In the genomic region with DNA sequence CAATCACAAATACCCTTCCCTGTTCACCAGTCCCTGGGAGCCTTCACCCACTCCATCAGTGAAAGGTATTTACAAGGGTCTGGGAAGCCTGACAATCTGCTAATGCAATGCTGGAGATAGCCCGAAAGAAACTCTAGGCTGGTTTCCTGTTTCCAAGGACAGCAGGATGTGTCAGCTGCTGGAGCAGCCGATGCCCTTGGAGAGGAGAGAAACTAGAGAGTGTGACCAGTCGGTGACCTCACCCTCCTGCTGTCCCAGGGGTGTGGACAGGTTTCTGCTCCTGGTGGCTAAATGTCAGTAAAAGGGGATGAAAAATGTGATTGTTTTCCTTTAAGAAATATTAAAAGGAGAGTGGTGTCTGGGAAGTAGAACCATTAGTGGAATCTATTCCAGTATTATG, we compare ENCODE assay signal across 16 mouse cellular contexts. TPM values are rescaled to one million over a fixed set of nuclear protein-coding genes. Genes with fewer than 3 reads are reported as not detected.
DNase-seq lines count a peak whose midpoint lies in the region; ATAC-seq lines count a peak whose summit lies in the region.
"Had no signal": no experiment of that assay in that cellular context is flagged by ENCODE, and none has a peak within 500 bp of the region (broad histone marks: within the 10 kb centered on the region; RNA-seq: fewer than 3 reads in every experiment).

No protein-coding gene starts in this region.

- no peaks in the 10 kb centered on the region for H3K36me3 ChIP-seq in hindbrain, embryonic 10.5 days
- H3K36me3 ChIP-seq in hindbrain, embryonic 13.5 days, result no peaks in the 10 kb centered on the region
- H3K36me3 ChIP-seq in midbrain, embryonic 10.5 days, result no peaks in the 10 kb centered on the region
- no peaks in the 10 kb centered on the region for H3K36me3 ChIP-seq in midbrain, embryonic 16.5 days (ENCODE audit: control insufficient read depth, insufficient read depth, low read length)
- no peaks in the 10 kb centered on the region for H3K36me3 ChIP-seq in neural tube, embryonic 13.5 days
- H3K36me3 ChIP-seq: embryonic facial prominence, embryonic 12.5 days; G1E; limb, embryonic 15.5 days; stomach, embryonic 15.5 days had no signal

- no peak overlapping the region for H3K4me3 ChIP-seq in hindbrain, embryonic 10.5 days
- no peak overlapping the region for H3K4me3 ChIP-seq in hindbrain, embryonic 13.5 days
- no peak overlapping the region for H3K4me3 ChIP-seq in midbrain, embryonic 10.5 days
- no peak overlapping the region for H3K4me3 ChIP-seq in midbrain, embryonic 16.5 days (ENCODE audit: low read depth, low read length)
- no peak overlapping the region for H3K4me3 ChIP-seq in neural tube, embryonic 13.5 days
- H3K4me3 ChIP-seq: embryonic facial prominence, embryonic 12.5 days; limb, embryonic 15.5 days; stomach, embryonic 15.5 days had no signal

- peak overlapping the region; percentile 62; the same call in 1 of the 2 replicates for H3K27ac ChIP-seq in hindbrain, embryonic 10.5 days
- H3K27ac ChIP-seq in hindbrain, embryonic 13.5 days, result no peak overlapping the region
- 0 out of 2 replicates have a peak overlapping the region, but pooled peaks have one; percentile 23 for H3K27ac ChIP-seq in midbrain, embryonic 10.5 days (replicated peaks)
- H3K27ac ChIP-seq in midbrain, embryonic 16.5 days (ENCODE audit: low read length), result no peak overlapping the region
- H3K27ac ChIP-seq in neural tube, embryonic 13.5 days (replicated peaks), result peak overlapping the region; percentile 42; the same call in 1 of the 2 replicates
- H3K27ac ChIP-seq: embryonic facial prominence, embryonic 12.5 days; stomach, embryonic 15.5 days had no signal

- H3K4me2 ChIP-seq in hindbrain, embryonic 13.5 days, result no peak overlapping the region
- H3K4me2 ChIP-seq in midbrain, embryonic 16.5 days (ENCODE audit: low read length), result no peak overlapping the region
- no peak overlapping the region for H3K4me2 ChIP-seq in neural tube, embryonic 13.5 days
- H3K4me2 ChIP-seq: embryonic facial prominence, embryonic 12.5 days; limb, embryonic 15.5 days; stomach, embryonic 15.5 days had no signal

- ATAC-seq in hindbrain, embryonic 13.5 days (ENCODE audit: low FRiP score), result no peak
- no peak for ATAC-seq in midbrain, embryonic 16.5 days
- no peak for ATAC-seq in neural tube, embryonic 13.5 days (ENCODE audit: low read depth)
- ATAC-seq: forebrain, postnatal 0 days had no signal

- H3K9ac ChIP-seq in hindbrain, embryonic 13.5 days, result no peak overlapping the region
- H3K9ac ChIP-seq in midbrain, embryonic 16.5 days (ENCODE audit: low read depth, low read length), result no peak overlapping the region
- H3K9ac ChIP-seq in neural tube, embryonic 13.5 days, result no peak overlapping the region
- H3K9ac ChIP-seq: embryonic facial prominence, embryonic 12.5 days; forebrain, postnatal 0 days; limb, embryonic 15.5 days; stomach, embryonic 15.5 days had no signal

- WGBS in hindbrain, embryonic 10.5 days, result 39% methylated on average over 3 of the region's 3 CpGs
- WGBS in hindbrain, embryonic 13.5 days, result 36% methylated on average over 3 of the region's 3 CpGs
- 67% methylated on average over 3 of the region's 3 CpGs for WGBS in midbrain, embryonic 10.5 days
- 75% methylated on average over 3 of the region's 3 CpGs for WGBS in midbrain, embryonic 16.5 days
- 33% methylated on average over 3 of the region's 3 CpGs for WGBS in neural tube, embryonic 13.5 days

- H3K9me3 ChIP-seq in hindbrain, embryonic 10.5 days, result no peaks in the 10 kb centered on the region
- no peaks in the 10 kb centered on the region for H3K9me3 ChIP-seq in hindbrain, embryonic 13.5 days
- no peaks in the 10 kb centered on the region for H3K9me3 ChIP-seq in midbrain, embryonic 10.5 days (replicated peaks)
- no peaks in the 10 kb centered on the region for H3K9me3 ChIP-seq in midbrain, embryonic 16.5 days (replicated peaks; ENCODE audit: control insufficient read depth, low read length, poor library complexity, severe bottlenecking)
- H3K9me3 ChIP-seq in neural tube, embryonic 13.5 days, result no peaks in the 10 kb centered on the region
- H3K9me3 ChIP-seq: embryonic facial prominence, embryonic 12.5 days; limb, embryonic 15.5 days; stomach, embryonic 15.5 days had no signal

- peak; percentile 11 for DNase-seq in hindbrain, embryonic 10.5 days (ENCODE audit: low spot score)
- DNase-seq in midbrain, embryonic 10.5 days (ENCODE audit: low spot score), result no peak
- peak; percentile 52 for DNase-seq in adrenal gland, adult 8-10 months
- no peak for DNase-seq in right cerebral cortex, postnatal 4 days
- DNase-seq: cerebellum, adult 11-12 months; forebrain, postnatal 0 days; layer of hippocampus, postnatal 36 days; right cerebral cortex, postnatal 14 days had no signal

- peaks cover 15% of the 10 kb centered on the region for H3K4me1 ChIP-seq in hindbrain, embryonic 10.5 days (replicated peaks)
- H3K4me1 ChIP-seq in hindbrain, embryonic 13.5 days (replicated peaks), result peaks cover 14% of the 10 kb centered on the region
- H3K4me1 ChIP-seq in midbrain, embryonic 10.5 days, result peaks cover 13% of the 10 kb centered on the region
- H3K4me1 ChIP-seq in midbrain, embryonic 16.5 days (ENCODE audit: control insufficient read depth, insufficient read depth, low read length), result peaks cover 11% of the 10 kb centered on the region
- peaks cover 20% of the 10 kb centered on the region for H3K4me1 ChIP-seq in neural tube, embryonic 13.5 days (replicated peaks)

- no peaks in the 10 kb centered on the region for H3K27me3 ChIP-seq in hindbrain, embryonic 10.5 days (ENCODE audit: insufficient read depth, poor library complexity, severe bottlenecking)
- no peaks in the 10 kb centered on the region for H3K27me3 ChIP-seq in hindbrain, embryonic 13.5 days
- H3K27me3 ChIP-seq in midbrain, embryonic 10.5 days (ENCODE audit: low read depth, poor library complexity, severe bottlenecking), result no peaks in the 10 kb centered on the region
- H3K27me3 ChIP-seq in midbrain, embryonic 16.5 days (ENCODE audit: control insufficient read depth, insufficient read depth, low read depth, low read length), result no peaks in the 10 kb centered on the region
- H3K27me3 ChIP-seq in neural tube, embryonic 13.5 days, result no peaks in the 10 kb centered on the region
- H3K27me3 ChIP-seq: embryonic facial prominence, embryonic 12.5 days; limb, embryonic 15.5 days; stomach, embryonic 15.5 days had no signal

RNA-seq across cellular contexts. Expression of a gene that starts 28.4 kb away (rescaled TPM):
- polyA plus RNA-seq in hindbrain, embryonic 10.5 days (2016; fragmentation: Nextera tagmentation; extraction: Ambion mirVana), result 22.3 and 24.7 TPM in 2 replicates
- 70.1 and 75.7 TPM in 2 replicates for polyA plus RNA-seq in hindbrain, embryonic 13.5 days (2015; fragmentation: Nextera tagmentation; extraction: Ambion mirVana)
- polyA plus RNA-seq in midbrain, embryonic 10.5 days (2016; fragmentation: Nextera tagmentation; extraction: Ambion mirVana), result 24.0 and 26.5 TPM in 2 replicates
- 151 and 166 TPM in 2 replicates for polyA plus RNA-seq in midbrain, embryonic 16.5 days (2015; fragmentation: Nextera tagmentation; extraction: Ambion mirVana)
- 1 to 10 TPM; 3.1 to 4.1 (median 3.3) TPM for total RNA-seq in adrenal gland, adult 8-10 months (2022)
- 78.4 and 83.1 TPM in 2 replicates for polyA plus RNA-seq in neural tube, embryonic 13.5 days (2015; fragmentation: Nextera tagmentation; extraction: Ambion mirVana)
- total RNA-seq: megakaryocyte, adult 5-6 weeks had no signal
- polyA plus RNA-seq: G1E had no signal

Comparison
In these comparisons a context has a peak if more than half of its experiments do, and no peak if none do; other contexts are left out.
1. H3K27ac ChIP-seq: peak in hindbrain, embryonic 10.5 days (single experiment), midbrain, embryonic 10.5 days (single experiment) and neural tube, embryonic 13.5 days (single experiment); none in hindbrain, embryonic 13.5 days (single experiment) and midbrain, embryonic 16.5 days (single experiment).
2. DNase-seq: peak in hindbrain, embryonic 10.5 days (single experiment) and adrenal gland, adult 8-10 months (single experiment); none in midbrain, embryonic 10.5 days (single experiment) and right cerebral cortex, postnatal 4 days (single experiment).